Mouse (Mus musculus): ENCODE measurements around the gene Fryl. TPM values are rescaled to one million over a fixed set of nuclear protein-coding genes. Genes with fewer than 3 reads are reported as not detected.
A peak's percentile ranks its signal among the peaks of the same experiment; 100 is the strongest.

Gene Fryl
- polyA plus RNA-seq, 1 experiment: 69.8 TPM

- no peak for TF ChIP-seq CTCF (IDR thresholded peaks at IDR 0.05; ENCODE audit: borderline replicate concordance, extremely low read depth, insufficient read depth, insufficient read length)
- peak; percentile 68 for TF ChIP-seq POLR2A (IDR thresholded peaks at IDR 0.05; ENCODE audit: borderline replicate concordance, extremely low read depth, insufficient read depth, insufficient read length, poor library complexity, severe bottlenecking)
- peak; percentile 82 for DNase-seq (ENCODE audit: low read depth)
These were observed 833 bp downstream of the Fryl start for GRCm38 (mm10) chr5:73255321-73256251.

- TF ChIP-seq CTCF (IDR thresholded peaks at IDR 0.05; ENCODE audit: borderline replicate concordance, extremely low read depth, insufficient read depth, insufficient read length): no peak
- no peak for TF ChIP-seq POLR2A (IDR thresholded peaks at IDR 0.05; ENCODE audit: borderline replicate concordance, extremely low read depth, insufficient read depth, insufficient read length, poor library complexity, severe bottlenecking)
These were observed 1.8 kb downstream of the Fryl start for GRCm38 (mm10) chr5:73254660-73255059.

GRCm38 (mm10) chr5:73252739-73253138 lies 3.7 kb downstream of the Fryl start:
- TF ChIP-seq POLR2A (IDR thresholded peaks at IDR 0.05; ENCODE audit: borderline replicate concordance, extremely low read depth, insufficient read depth, insufficient read length, poor library complexity, severe bottlenecking) (no peak), CTCF (IDR thresholded peaks at IDR 0.05; ENCODE audit: borderline replicate concordance, extremely low read depth, insufficient read depth, insufficient read length) (no peak)
- no peak for DNase-seq (ENCODE audit: low read depth)

More at GRCm38 (mm10) chr5:73254660-73255059, 1.8 kb downstream of the Fryl start:
- peak; percentile 44 for DNase-seq (ENCODE audit: low read depth)

GRCm38 (mm10) chr5:73249341-73249740 lies 7.1 kb downstream of the Fryl start:
- TF ChIP-seq POLR2A (IDR thresholded peaks at IDR 0.05; ENCODE audit: borderline replicate concordance, extremely low read depth, insufficient read depth, insufficient read length, poor library complexity, severe bottlenecking) (no peak), CTCF (IDR thresholded peaks at IDR 0.05; ENCODE audit: borderline replicate concordance, extremely low read depth, insufficient read depth, insufficient read length) (no peak)
- no peak for DNase-seq (ENCODE audit: low read depth)

GRCm38 (mm10) chr5:73248211-73248610 lies 8.2 kb downstream of the Fryl start:
- no peak for TF ChIP-seq POLR2A (IDR thresholded peaks at IDR 0.05; ENCODE audit: borderline replicate concordance, extremely low read depth, insufficient read depth, insufficient read length, poor library complexity, severe bottlenecking)
- TF ChIP-seq CTCF (IDR thresholded peaks at IDR 0.05; ENCODE audit: borderline replicate concordance, extremely low read depth, insufficient read depth, insufficient read length): no peak
- no peak for DNase-seq (ENCODE audit: low read depth)

- TF ChIP-seq POLR2A (IDR thresholded peaks at IDR 0.05; ENCODE audit: borderline replicate concordance, extremely low read depth, insufficient read depth, insufficient read length, poor library complexity, severe bottlenecking) (no peak), CTCF (IDR thresholded peaks at IDR 0.05; ENCODE audit: borderline replicate concordance, extremely low read depth, insufficient read depth, insufficient read length) (no peak)
- no peak for DNase-seq (ENCODE audit: low read depth)
These were observed 10.0 kb downstream of the Fryl start for GRCm38 (mm10) chr5:73246414-73246813.

GRCm38 (mm10) chr5:73244403-73244802 lies 12.0 kb downstream of the Fryl start:
- peak; percentile 86 for DNase-seq (ENCODE audit: low read depth)
- TF ChIP-seq CTCF (IDR thresholded peaks at IDR 0.05; ENCODE audit: borderline replicate concordance, extremely low read depth, insufficient read depth, insufficient read length): no peak
- TF ChIP-seq POLR2A (IDR thresholded peaks at IDR 0.05; ENCODE audit: borderline replicate concordance, extremely low read depth, insufficient read depth, insufficient read length, poor library complexity, severe bottlenecking): no peak

- TF ChIP-seq CTCF (IDR thresholded peaks at IDR 0.05; ENCODE audit: borderline replicate concordance, extremely low read depth, insufficient read depth, insufficient read length) (no peak), POLR2A (IDR thresholded peaks at IDR 0.05; ENCODE audit: borderline replicate concordance, extremely low read depth, insufficient read depth, insufficient read length, poor library complexity, severe bottlenecking) (no peak)
- DNase-seq (ENCODE audit: low read depth): peak; percentile 61
These were observed 14.5 kb downstream of the Fryl start for GRCm38 (mm10) chr5:73241966-73242365.

- TF ChIP-seq POLR2A (IDR thresholded peaks at IDR 0.05; ENCODE audit: borderline replicate concordance, extremely low read depth, insufficient read depth, insufficient read length, poor library complexity, severe bottlenecking) (no peak), CTCF (IDR thresholded peaks at IDR 0.05; ENCODE audit: borderline replicate concordance, extremely low read depth, insufficient read depth, insufficient read length) (no peak)
- no peak for DNase-seq (ENCODE audit: low read depth)
These were observed 15.1 kb downstream of the Fryl start for GRCm38 (mm10) chr5:73241332-73241731.

GRCm38 (mm10) chr5:73240391-73240790 lies 16.0 kb downstream of the Fryl start:
- no peak for TF ChIP-seq POLR2A (IDR thresholded peaks at IDR 0.05; ENCODE audit: borderline replicate concordance, extremely low read depth, insufficient read depth, insufficient read length, poor library complexity, severe bottlenecking)
- TF ChIP-seq CTCF (IDR thresholded peaks at IDR 0.05; ENCODE audit: borderline replicate concordance, extremely low read depth, insufficient read depth, insufficient read length): no peak
- peak; percentile 28 for DNase-seq (ENCODE audit: low read depth)

GRCm38 (mm10) chr5:73236894-73237334 lies 19.5 kb downstream of the Fryl start:
- DNase-seq (ENCODE audit: low read depth): no peak
- no peak for TF ChIP-seq POLR2A (IDR thresholded peaks at IDR 0.05; ENCODE audit: borderline replicate concordance, extremely low read depth, insufficient read depth, insufficient read length, poor library complexity, severe bottlenecking)
- TF ChIP-seq CTCF (IDR thresholded peaks at IDR 0.05; ENCODE audit: borderline replicate concordance, extremely low read depth, insufficient read depth, insufficient read length): no peak

- no peak for TF ChIP-seq POLR2A (IDR thresholded peaks at IDR 0.05; ENCODE audit: borderline replicate concordance, extremely low read depth, insufficient read depth, insufficient read length, poor library complexity, severe bottlenecking)
- TF ChIP-seq CTCF (IDR thresholded peaks at IDR 0.05; ENCODE audit: borderline replicate concordance, extremely low read depth, insufficient read depth, insufficient read length): no peak
These were observed 21.2 kb downstream of the Fryl start for GRCm38 (mm10) chr5:73235201-73235600.

More at GRCm38 (mm10) chr5:73235201-73235600, 21.2 kb downstream of the Fryl start:
- no peak for DNase-seq (ENCODE audit: low read depth)

Measured in brain, embryonic 14.5 days (tissue).